Mouse (Mus musculus) G1E-ER4 (cell line): ENCODE data around the gene Gm20388. TPM values are rescaled to one million over a fixed set of nuclear protein-coding genes. Genes with fewer than 3 reads are reported as not detected.

ENCODE experiments used
- GATA1 ChIP-seq: IDR thresholded peaks from one replicate; pipeline ENCODE4 v1.8.0; 2012; ENCODE audit warnings: low read length, inconsistent platforms
- polyA plus RNA-seq: library from polyadenylated mRNA; stranded (reverse); fragments of >175 nt; gene quantifications from 2 replicates; pipeline ENCODE4 v1.2.3, GENCODE M21; 2012

Gene Gm20388
- polyA plus RNA-seq, 1 experiment: not detected

DNA sequence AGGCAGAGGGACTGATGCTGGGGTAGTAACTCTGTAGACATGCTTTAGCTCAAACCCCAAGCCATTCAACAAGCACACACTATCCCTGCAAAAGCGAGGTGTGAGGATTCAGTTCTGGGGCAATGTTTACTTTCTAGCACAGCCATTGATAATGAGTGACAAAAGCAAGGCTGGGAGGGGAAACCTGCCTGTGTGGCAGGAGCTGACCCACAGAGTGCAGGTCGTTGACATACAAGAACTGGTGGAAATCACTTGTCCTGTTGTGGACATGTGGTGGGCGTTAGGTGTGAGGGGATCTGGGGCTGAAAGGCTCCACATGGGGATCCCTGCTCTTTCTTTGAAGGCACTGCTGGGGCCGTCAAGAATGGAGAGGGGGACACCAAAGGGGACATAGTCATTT, 4141.9 kb downstream of the Gm20388 start:
- TF ChIP-seq GATA1: no peak

DNA sequence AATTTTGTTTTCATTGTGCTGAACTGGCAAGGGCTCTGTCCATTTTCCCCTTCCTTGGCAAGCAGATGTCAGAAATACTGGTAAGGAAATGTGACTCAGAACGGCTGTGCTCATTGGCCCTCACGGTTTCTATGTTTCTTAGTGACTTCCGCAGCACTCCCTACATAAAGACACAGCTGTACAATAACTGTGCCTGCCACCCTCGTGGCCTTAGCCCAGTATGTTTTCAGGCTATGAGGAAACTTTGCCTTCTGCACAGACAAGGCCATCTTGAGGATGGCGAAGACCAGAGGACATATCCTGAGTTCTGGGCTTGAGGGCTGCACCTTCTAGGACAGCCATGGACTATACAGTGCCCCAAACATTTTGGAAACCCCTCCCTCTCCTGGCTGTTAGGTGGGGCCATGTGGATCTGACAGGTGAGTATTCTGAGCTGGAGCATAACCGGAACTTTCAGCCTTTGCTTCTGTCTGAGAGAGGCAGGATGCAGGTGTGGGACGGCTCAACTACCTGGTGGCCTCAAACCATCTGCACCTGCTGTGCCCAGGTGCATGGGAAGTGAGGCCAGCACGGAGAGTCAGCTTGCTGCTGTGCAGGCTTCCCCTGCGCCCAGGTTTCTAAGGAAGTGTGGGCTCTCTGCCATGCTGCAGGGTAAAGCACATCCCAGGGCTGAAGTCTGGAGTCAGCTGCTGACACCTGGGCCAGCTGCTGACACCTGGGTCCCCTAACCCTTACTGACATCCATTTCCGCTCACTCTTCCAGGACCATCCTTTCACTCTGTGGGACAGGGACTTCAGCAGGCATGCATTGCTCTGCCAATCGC, 4146.4 kb downstream of the Gm20388 start:
- TF ChIP-seq GATA1: no peak

DNA sequence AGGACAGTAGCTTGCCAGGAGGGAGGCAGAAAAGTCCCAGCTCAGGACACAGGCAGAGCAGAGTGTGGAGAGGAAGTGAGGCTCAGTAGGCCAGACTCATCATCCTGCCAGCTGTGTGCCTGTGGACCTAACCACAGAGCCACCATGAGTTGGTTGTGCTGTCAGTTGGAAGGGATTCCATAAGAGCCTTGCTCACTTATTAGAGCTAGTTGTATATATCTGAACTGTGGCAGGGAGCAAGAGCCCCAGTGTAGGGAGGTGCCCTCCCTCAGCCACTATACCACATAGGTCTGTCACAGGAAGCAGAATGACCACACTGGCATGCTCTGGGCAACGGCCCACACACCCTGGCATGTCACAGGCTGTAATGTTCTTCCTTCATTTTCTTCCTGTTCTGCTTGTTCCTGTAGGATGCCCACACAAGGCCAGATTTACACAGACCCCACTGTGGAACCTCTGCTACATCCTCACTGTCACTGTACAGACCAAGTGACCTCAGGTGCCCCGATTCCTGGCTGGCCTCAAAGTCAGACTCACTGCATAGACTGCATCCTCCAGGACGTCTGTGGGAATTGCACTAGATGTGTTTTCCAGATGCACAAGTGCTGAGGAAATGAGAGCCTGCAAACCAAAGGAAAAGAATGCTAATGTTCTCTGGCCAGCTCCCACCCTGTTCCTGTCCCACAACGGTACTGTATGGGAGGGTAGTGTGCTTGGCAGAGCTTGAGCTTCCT, 4155.9 kb downstream of the Gm20388 start:
- TF ChIP-seq GATA1: no peak

DNA sequence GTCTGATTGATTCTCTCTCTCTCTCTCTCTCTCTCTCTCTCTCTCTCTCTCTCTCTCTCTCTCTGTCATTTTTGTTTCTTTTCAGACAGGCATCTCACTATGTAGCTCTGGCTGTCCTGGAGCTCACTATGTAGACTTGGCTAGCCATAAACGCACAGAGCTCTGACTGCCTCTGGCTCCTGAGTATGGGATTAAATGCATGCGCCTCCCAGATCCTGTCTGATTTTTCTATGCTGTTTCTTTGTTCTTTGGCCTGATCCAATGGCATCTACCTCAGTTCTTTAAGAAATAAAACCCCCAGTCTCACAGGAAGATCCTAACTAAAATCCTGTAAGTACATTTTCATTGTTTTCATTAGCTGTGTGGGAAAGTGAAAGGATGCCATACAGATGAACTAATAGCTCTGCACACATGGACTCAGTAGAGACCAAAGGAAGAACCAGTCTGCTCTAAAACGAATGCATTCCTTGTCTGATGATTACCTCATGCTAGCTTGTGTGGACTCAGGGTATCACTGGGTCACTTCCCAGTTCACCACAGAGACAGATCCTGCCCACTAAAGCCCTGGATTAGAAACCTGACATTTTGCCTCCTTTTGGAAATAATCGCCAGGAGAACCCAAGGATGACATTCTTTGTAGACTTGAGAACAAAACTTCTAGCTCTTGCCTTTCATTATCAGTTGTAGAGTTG, 4156.6 kb downstream of the Gm20388 start:
- no peak for TF ChIP-seq GATA1

DNA sequence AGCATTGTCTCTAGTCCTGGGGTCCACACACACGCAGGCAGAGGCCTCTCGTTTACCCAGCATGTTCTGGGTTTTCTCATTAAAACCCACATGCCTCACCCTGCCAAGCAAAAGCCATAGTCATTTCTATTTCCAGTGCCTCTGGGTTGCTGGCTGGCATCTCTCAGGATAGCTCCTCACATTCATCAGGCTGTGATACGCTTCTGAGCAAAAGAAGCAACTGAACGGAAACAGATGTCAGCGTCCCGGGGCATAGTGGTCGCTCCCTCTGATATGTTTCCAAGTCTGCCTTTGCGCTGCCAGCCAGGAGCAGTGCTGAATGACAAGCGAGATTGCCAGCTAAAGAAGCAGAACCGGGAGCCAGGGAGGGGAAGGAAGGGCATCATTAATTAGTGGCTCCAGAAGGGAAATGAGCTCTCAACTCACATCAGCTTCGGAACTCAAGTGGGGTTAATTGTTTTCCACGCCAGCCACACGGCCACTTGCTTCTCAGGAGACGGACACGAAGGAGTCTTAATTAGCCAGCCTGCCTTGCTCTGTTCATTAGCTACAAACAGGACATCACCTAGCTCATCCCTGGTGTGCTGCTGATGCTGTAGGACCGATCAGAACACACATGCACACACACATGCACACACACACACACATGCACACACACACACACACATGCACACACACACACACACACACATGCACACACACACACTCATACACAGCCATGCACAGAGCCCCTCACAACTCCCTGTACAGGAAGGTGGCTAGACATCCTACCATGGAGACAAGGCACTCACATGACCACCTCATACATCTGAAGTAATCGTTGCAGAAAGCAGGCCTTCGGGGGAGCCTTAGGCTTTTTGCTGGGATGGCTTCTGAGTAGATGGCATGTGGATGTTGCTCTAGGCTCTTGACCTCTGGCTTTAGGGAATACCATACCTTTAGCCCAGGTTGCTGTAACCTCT, 4160.0 kb downstream of the Gm20388 start:
- no peak for TF ChIP-seq GATA1

DNA sequence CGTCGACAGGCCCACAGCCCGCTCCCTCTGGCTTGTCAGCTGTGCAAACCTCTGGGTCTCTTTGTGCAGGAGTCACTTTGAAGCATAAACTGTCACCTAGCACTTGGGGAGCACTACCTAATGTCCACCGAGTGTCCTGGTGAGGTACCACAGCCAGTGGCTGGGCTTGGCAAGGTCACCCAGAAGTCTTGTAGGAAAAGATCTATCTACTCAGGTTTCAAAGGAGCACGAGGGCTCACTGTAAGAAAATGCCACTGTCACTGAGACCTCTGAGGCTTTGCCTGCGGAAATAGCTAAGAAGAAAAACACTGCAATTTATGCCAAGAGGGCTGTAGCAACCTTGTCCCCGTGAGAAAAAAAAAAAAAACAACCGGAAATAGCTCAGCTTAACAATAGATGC, 4165.3 kb downstream of the Gm20388 start:
- no peak for TF ChIP-seq GATA1

DNA sequence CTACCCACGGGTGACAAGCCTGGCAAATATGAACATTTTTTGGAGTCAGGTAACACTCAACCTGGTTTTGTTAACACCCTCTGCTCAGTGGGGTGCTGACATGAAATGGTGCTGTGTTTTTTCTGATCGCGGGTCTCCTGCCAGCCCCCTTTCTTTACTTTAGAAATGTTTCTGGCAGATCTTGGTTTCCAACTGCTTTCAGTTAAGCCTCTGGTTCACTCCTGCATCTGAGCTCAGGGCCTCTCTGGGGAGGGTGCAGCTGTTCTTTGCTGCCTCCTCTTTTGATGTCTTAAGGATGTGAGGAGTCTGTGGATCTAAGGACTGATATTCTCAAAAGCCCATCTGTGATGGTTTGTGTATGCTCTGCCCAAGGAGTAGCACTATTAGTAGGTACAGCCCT, 4165.8 kb downstream of the Gm20388 start:
- no peak for TF ChIP-seq GATA1

DNA sequence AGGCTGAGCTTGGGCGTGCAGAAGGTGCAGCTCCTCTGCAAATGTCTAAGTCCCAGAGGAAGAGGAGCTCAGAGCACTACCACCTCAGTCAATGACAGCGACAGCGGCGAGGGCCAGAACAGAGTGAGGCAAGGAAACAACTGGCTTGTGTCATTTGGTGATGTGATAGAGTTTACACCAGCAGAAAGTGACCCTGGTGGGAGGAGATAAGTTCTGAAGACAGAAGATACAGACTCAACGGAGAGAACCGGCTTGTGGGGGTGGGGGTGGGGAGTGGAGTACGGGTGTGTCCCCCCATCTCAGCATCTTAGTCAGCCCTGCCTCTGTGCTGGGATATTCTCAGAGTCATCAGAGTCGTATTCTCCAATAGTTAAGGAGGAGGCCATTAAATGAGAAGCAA, 4166.7 kb downstream of the Gm20388 start:
- TF ChIP-seq GATA1: no peak

DNA sequence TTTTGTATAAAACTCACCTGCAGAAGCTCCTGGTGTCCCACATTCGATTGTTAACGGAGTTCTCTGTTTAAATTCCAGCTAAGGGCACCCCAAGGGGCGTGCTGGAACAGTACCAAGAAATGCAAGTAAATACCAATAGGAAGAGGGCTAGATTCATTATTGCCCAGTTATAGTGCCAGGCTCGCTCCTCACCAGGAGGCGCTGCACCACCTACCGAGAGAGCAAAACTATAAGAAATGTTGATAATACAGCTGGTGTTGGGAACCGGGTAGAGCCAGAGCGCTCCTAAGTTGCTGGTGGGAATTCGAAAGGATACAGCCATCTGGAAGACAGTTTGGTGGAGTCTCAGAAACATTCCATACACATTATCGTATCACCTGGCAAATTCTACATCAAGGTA, 4167.4 kb downstream of the Gm20388 start:
- no peak for TF ChIP-seq GATA1

DNA sequence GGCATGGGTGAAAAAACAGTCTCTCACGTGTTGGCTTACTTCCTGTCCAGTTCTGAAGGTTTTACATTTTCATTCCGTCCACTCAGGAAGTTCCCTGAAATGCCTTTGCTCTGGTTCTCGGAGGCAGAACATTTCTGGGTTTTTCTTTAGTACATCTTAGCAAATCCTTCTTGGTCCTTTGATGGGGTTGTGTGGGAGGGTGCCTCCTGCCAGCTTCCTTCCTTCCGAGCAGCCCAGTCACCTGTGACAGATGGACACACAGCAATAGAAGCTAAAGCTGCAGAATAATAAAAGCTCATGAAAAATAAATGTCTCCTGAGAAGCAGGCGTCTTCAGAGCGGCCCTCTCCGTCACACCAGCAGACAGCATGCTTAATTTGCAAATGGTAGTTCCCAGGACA, 4168.3 kb downstream of the Gm20388 start:
- TF ChIP-seq GATA1: no peak

DNA sequence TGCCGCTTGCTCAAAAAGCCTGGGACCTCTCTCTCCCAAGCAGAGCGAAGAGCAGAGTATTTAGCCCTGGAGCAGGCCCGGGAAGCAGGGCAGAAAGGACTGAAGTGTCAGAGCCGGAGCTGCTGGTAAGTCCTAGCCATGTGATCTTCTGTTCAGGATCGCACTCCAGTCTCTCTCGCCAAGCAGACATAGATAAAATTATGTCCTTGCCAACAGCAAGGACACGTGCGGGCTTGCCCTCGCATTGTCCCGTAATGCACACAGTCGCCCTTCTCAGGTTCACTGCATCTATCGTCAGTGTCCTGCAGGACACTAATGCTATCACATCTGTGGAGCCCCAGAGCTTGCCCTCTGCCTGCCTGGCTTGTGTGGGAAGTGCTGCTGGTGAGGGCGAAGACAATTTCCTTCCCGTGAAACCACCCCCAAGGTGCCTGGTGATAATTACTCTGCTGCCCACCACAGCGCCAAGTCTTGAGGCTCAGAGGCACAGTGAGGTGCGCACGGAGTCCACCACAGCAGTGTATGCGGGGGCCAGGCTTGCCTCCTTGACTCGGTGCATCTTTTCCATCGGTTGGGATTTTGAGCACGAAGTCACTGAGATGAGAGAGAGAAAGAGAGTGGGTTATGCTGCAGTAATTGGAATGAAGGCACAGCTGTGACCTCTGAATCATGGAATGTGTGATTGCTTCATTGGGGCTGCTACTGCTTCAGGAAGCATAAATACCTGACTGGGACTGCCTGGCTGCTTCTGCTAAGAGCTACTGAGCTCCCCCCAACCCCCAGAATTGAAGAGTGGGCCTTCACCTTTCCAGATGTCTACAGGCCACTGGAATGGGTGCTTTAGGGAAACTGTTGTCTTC, 4170.1 kb downstream of the Gm20388 start:
- TF ChIP-seq GATA1: no peak

DNA sequence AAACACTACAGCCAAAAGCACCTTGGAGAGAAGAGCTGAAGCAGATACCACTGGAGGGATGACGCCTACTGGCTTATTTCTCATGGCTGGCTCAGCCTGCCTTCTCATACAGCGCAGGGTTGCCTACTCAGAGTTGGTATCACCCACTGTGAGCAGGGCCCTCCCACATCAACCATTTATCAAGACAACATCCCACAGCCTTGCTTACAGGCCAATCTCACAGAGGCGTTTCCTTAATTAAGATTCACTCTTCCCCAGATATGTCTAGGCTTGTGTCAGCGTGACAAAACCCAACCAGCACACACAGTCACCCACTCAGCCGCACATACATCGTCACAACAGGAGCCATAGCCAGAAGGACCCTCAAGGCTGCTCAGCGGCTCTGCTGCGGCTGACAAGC, 4172.0 kb downstream of the Gm20388 start:
- no peak for TF ChIP-seq GATA1

DNA sequence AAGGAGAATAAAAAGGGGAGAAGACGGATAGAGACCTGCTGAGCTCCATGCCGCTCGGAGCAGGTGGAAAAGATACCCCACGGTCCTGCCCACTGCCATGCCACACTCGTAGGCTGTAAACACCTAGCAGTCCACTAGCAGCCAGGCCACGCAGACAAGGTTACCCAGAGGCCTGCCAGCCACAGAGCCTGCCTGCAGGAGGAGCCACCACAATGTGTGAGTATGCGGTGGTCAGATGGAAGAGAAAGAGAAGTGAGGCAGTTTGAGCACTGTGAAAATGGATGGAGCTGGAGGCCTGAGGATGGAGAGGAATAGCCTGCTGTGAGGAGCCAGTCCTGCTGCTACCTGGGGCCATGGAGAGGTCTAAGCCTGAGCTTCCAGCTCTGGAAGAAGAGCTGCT, 4173.0 kb downstream of the Gm20388 start:
- TF ChIP-seq GATA1: no peak

DNA sequence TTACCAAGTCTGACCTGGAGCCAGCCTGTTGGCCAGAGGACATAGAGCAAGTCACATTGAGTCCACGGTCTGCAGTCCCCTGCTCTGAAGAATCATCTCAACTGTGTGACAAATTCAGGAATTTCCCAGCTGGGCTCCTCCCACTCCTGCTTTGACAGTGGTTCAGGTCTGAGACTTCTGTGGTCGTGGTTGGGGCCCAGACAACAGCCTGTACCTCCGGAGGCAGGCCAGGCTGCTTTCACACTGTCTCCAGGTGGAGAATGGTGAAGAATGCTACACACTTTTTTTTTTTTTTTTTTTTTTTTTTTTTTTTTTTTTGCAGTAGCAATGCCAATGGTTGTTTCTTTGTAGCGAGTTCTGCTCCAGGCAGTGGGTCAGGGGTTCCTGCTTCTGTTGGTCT, 4175.0 kb downstream of the Gm20388 start:
- TF ChIP-seq GATA1: no peak

DNA sequence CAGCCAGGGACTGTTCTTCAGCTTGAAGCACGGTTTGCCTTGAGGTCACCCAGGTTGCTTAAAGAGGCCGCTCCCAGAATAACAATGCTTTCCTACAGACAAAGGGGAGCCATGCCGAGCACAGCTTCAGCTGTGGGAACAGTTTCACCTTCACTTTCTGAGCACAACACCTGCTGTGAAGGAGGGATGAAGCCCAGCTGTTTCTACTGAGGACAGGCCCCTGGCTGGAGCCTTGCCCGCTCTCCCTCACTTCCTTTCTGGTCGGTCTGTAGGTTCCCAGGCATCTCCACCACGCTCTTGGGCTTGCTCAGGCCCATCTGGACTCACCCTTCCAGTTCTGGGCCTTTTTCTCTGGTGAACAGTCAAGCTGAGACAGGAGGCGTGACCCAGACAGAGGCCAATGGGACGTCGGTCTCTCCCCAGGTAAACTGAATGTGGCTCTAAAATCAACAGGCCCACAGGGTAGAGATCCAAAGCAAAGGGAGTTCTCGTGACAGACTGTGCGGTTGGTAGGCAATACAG, 4177.5 kb downstream of the Gm20388 start:
- TF ChIP-seq GATA1: no peak
